8 mouse cellular contexts compared by ENCODE assay signal in genomic region chr6:136620361-136621139, GRCm38 (mm10). TPM values are rescaled to one million over a fixed set of nuclear protein-coding genes. Genes with fewer than 3 reads are reported as not detected.
DNase-seq lines count a peak whose midpoint lies in the region; ATAC-seq lines count a peak whose summit lies in the region.

No protein-coding gene starts in this region.

- WGBS in hindbrain, embryonic 13.5 days: 55% methylated on average over 17 of the region's 17 CpGs

- H3K4me3 ChIP-seq in hindbrain, embryonic 13.5 days: no peak overlapping the region

- H3K4me1 ChIP-seq in hindbrain, embryonic 13.5 days (replicated peaks): no peaks in the 10 kb centered on the region

- H3K4me2 ChIP-seq in hindbrain, embryonic 13.5 days: peak overlapping the region; percentile 2; the same call in 1 of the 2 replicates

- H3K27me3 ChIP-seq in hindbrain, embryonic 13.5 days: no peaks in the 10 kb centered on the region

- no peak overlapping the region for H3K27ac ChIP-seq in hindbrain, embryonic 13.5 days

- no peak overlapping the region for H3K9ac ChIP-seq in hindbrain, embryonic 13.5 days

- no peaks in the 10 kb centered on the region for H3K36me3 ChIP-seq in hindbrain, embryonic 13.5 days

- no peak for ATAC-seq in hindbrain, embryonic 13.5 days (ENCODE audit: low FRiP score)

- DNase-seq in T-cell, adult 2 months (ENCODE audit: low spot score): peak; percentile 68
- DNase-seq in cerebellum, postnatal 25 days: peak; percentile 72 to 87
- DNase-seq in frontal cortex, postnatal 36 days (ENCODE audit: low spot score in 2 of 2): peak; percentile 80 to 87
- DNase-seq in layer of hippocampus, postnatal 25 days (ENCODE audit: extremely low spot score in 1 of 2, low spot score in 1 of 2): peak; percentile 65 to 95
- DNase-seq in lung, postnatal 25 days (ENCODE audit: low spot score): peak; percentile 84
- peak; percentile 65 to 68 for DNase-seq in right cerebral cortex, postnatal 36 days (ENCODE audit: low spot score in 2 of 2)
- peak; percentile 79 to 82 for DNase-seq in urinary bladder, postnatal 36 days (ENCODE audit: low spot score in 2 of 2)

- no peaks in the 10 kb centered on the region for H3K9me3 ChIP-seq in hindbrain, embryonic 13.5 days

RNA-seq across cellular contexts. Expression of gene Plbd1, which starts 41.2 kb away (rescaled TPM):
- 1.4 and 1.8 TPM in 2 replicates for polyA plus RNA-seq in hindbrain, embryonic 13.5 days (2015; fragmentation: Nextera tagmentation; extraction: Ambion mirVana)
- total RNA-seq in layer of hippocampus, postnatal 25 days (2021): under 1 TPM in 1 of 2 experiments, not detected in 1; 0.27 TPM
